Mouse (Mus musculus): ENCODE measurements around the gene Csnk2b.

DNA sequence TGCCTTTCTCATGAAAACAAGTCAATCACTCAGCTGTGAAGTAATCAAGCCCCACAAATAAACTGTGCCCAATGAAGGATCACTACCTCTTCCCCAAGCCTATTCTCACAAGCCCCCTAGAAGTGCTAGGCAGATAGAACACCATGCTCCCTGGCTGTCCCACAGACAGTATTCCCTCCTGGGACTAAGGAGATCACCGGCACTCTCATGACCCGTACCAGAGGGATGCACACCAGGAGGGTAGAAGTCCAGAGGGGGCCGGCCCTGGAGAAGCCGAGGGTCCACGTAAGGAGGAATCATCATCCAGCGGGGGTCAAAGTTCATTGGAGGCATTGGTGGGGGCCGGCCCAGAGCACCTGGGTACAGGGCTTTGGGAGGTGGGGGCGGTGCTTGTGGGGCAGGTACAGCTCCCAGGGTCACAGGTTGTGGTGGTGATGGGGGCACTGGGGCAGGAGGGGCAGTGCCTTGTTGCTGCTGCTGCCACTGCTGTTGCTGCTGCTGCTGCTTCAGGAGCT lies 35.9 kb upstream of the Csnk2b start:
- TF ChIP-seq CTCF (IDR thresholded peaks at IDR 0.05) = no peak
- TF ChIP-seq EP300 (IDR thresholded peaks at IDR 0.05) = no peak
